Mouse (Mus musculus) heart, postnatal 25 days (tissue): ENCODE measurements around the gene Tbc1d2b. TPM values are rescaled to one million over a fixed set of nuclear protein-coding genes. Genes with fewer than 3 reads are reported as not detected.

ENCODE experiments used
- DNase-seq: peaks from one replicate; pipeline ENCODE4 v3.0.0; 2022; ENCODE audit warnings: low spot score
- intact Hi-C: fragments of 180-260 bp; cut with DNase I; formaldehyde crosslinking; loops from one replicate; pipeline ENCODE4 v1.15.1; 2025
- total RNA-seq, 2 experiments: library from RNA; stranded (reverse); gene quantifications; 2 replicates each; pipeline ENCODE4 v1.2.3; 2021

The Tbc1d2b gene
- total RNA-seq, 2 experiments from 2014 or later = 10.4 to 13.5 TPM

GRCm38 (mm10) chr9:90245206-90245605 lies 25.4 kb downstream of the Tbc1d2b start:
- DNase-seq = no peak
- intact Hi-C loops = no loop called here

- DNase-seq = no peak
- intact Hi-C loops = no loop called here
These were observed 26.1 kb downstream of the Tbc1d2b start for GRCm38 (mm10) chr9:90244301-90245151.

GRCm38 (mm10) chr9:90242855-90243254 lies 27.7 kb downstream of the Tbc1d2b start:
- no peak for DNase-seq
- intact Hi-C loops = no loop called here

GRCm38 (mm10) chr9:90242291-90242690 lies 28.3 kb downstream of the Tbc1d2b start:
- intact Hi-C loops = no loop called here
- no peak for DNase-seq

GRCm38 (mm10) chr9:90241618-90242017 lies 29.0 kb downstream of the Tbc1d2b start:
- intact Hi-C loops = no loop called here
- no peak for DNase-seq

GRCm38 (mm10) chr9:90241041-90241440 lies 29.6 kb downstream of the Tbc1d2b start:
- DNase-seq = no peak
- intact Hi-C loops = no loop called here

- DNase-seq = no peak
- intact Hi-C loops = no loop called here
These were observed 30.0 kb downstream of the Tbc1d2b start for GRCm38 (mm10) chr9:90240560-90240959.

GRCm38 (mm10) chr9:90237232-90238062 lies 33.2 kb downstream of the Tbc1d2b start:
- intact Hi-C loops = no loop called here
- no peak for DNase-seq

GRCm38 (mm10) chr9:90236817-90237216 lies 33.8 kb downstream of the Tbc1d2b start:
- DNase-seq = no peak
- intact Hi-C loops = no loop called here

GRCm38 (mm10) chr9:90235258-90235882 lies 35.2 kb downstream of the Tbc1d2b start:
- intact Hi-C loops = no loop called here
- no peak for DNase-seq

- no peak for DNase-seq
- intact Hi-C loops = no loop called here
These were observed 35.8 kb downstream of the Tbc1d2b start for GRCm38 (mm10) chr9:90234786-90235185.

- intact Hi-C loops = no loop called here
These were observed 36.6 kb downstream of the Tbc1d2b start for GRCm38 (mm10) chr9:90233906-90234419.

GRCm38 (mm10) chr9:90232781-90233690 lies 37.6 kb downstream of the Tbc1d2b start:
- intact Hi-C loops = no loop called here
- no peak for DNase-seq

More at GRCm38 (mm10) chr9:90233906-90234419, 36.6 kb downstream of the Tbc1d2b start:
- no peak for DNase-seq

GRCm38 (mm10) chr9:90227171-90227570 lies 43.4 kb downstream of the Tbc1d2b start:
- DNase-seq = no peak
- intact Hi-C loops = loop anchor here (1.0 to 5.0 kb wide), 2 partner anchors 21 to 45 kb away; partner anchors contain the start of gene Tbc1d2b

GRCm38 (mm10) chr9:90226742-90227096 lies 43.9 kb downstream of the Tbc1d2b start:
- DNase-seq = no peak
- intact Hi-C loops = loop anchor here (1.0 to 5.0 kb wide), 2 partner anchors 20 to 46 kb away; partner anchors contain the start of gene Tbc1d2b

GRCm38 (mm10) chr9:90226081-90226741 lies 44.4 kb downstream of the Tbc1d2b start:
- DNase-seq = peak; percentile 32

GRCm38 (mm10) chr9:90222275-90222674 lies 48.3 kb downstream of the Tbc1d2b start:
- DNase-seq = no peak
- intact Hi-C loops = no loop called here

More at GRCm38 (mm10) chr9:90226081-90226741, 44.4 kb downstream of the Tbc1d2b start:
- intact Hi-C loops = loop anchor here (5.0 kb wide), 1 partner anchor 46 kb away; the partner anchor contains the start of gene Tbc1d2b

- DNase-seq = no peak
- intact Hi-C loops = no loop called here
These were observed 53.1 kb downstream of the Tbc1d2b start for GRCm38 (mm10) chr9:90217501-90217900.
